Mouse (Mus musculus): ENCODE measurements around the gene Ypel4. TPM values are rescaled to one million over a fixed set of nuclear protein-coding genes. Genes with fewer than 3 reads are reported as not detected.

The Ypel4 gene
- total RNA-seq, 2 experiments from 2014 or later: 92.2 to 93.5 TPM

- DNase-seq (ENCODE audit: low spot score in 2 of 2): no peak
Observed at GRCm38 (mm10) chr2:84757026-84757682, 23.3 kb downstream of the Ypel4 start.

- peak in 1 of 2 experiments; percentile 52 for DNase-seq (ENCODE audit: low spot score in 2 of 2)
Observed at GRCm38 (mm10) chr2:84758542-84759127, 24.8 kb downstream of the Ypel4 start.

DNA sequence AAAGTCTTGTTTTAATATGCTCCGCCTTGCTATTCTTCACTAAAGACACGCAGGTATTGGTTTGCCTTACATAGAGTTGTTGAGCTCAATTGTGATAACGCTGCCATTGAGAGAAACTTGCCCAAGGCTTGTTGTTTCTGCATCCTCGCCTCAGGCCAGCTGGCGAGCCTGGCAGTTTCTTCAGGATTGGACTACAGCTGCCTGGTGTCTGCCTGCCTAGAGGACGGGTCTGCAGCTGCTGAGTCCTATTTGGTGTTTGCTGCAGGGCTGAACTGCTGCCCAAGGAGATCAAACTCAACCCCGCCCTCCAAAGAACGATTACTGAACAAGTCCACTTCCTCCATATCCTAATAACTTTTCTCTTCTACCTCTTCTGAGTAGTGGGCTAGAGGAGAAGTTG is 26.9 kb downstream of the Ypel4 start:
- DNase-seq (ENCODE audit: low spot score in 2 of 2): no peak

GRCm38 (mm10) chr2:84761309-84761708 is 27.5 kb downstream of the Ypel4 start:
- no peak for DNase-seq (ENCODE audit: low spot score in 2 of 2)

DNA sequence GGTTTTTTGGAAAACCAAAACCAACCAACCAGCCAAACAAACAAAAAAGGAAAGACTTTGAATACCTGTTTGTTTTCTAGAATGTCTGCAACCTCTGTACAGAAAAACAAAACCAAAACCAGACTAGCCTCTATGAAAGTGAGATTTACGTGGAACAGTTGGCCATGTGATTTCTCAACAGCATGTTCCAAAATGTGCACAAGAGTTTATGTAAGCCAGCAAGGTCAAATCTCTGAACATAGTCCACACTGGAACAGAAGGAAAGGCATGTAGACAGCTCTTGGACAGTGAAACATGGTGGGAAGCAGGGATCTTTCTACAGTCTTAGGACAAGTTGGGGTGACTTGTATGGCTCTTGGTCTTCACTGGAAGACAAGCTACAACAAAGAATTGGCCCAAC is 28.0 kb downstream of the Ypel4 start:
- no peak for DNase-seq (ENCODE audit: low spot score in 2 of 2)

- no peak for DNase-seq (ENCODE audit: low spot score in 2 of 2)
Observed at GRCm38 (mm10) chr2:84762295-84762694, 28.4 kb downstream of the Ypel4 start.

- DNase-seq (ENCODE audit: low spot score in 2 of 2): no peak
Observed at GRCm38 (mm10) chr2:84762818-84763217, 29.0 kb downstream of the Ypel4 start.

DNA sequence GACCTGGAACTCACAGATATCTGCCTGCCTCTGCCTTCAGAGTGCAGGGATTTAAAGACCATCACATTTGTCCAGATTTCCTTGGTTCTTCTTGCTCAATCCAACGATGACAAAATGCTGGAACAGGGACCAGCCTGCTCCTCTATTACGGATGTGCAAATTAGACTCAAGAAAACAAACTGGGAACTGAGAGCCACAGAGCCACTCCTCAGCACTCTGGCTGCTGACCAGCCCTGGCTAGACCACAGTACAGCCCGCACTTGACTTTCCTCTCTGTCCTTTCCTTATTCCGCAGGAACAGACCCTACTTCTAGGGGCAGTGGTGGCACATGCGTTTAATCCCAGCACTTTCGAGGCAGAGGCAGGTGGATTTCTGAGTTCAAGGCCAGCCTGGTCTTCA is 36.6 kb downstream of the Ypel4 start:
- no peak for DNase-seq (ENCODE audit: low spot score in 2 of 2)

DNA sequence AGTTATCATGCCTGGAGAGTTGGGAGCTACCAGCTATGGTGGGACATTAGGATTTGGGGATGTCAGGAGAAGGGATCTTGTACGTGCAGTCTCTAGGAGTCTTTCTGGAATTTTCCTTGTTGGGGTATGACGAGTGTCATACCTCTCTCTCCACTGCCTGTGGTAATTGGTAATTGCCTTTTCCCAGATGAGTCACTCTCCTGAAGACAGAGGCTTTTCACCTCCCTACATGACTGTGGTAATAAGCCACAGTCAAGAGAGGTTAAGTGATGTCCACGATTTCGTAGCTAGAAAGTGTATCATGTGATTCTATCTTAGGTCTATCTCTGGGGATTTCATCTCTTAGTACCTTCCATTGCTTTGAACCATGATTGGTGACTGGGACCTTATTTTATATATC is 38.6 kb downstream of the Ypel4 start:
- no peak for DNase-seq (ENCODE audit: low spot score in 2 of 2)

- no peak for DNase-seq (ENCODE audit: low spot score in 2 of 2)
Observed at GRCm38 (mm10) chr2:84773195-84773594, 39.3 kb downstream of the Ypel4 start.

DNA sequence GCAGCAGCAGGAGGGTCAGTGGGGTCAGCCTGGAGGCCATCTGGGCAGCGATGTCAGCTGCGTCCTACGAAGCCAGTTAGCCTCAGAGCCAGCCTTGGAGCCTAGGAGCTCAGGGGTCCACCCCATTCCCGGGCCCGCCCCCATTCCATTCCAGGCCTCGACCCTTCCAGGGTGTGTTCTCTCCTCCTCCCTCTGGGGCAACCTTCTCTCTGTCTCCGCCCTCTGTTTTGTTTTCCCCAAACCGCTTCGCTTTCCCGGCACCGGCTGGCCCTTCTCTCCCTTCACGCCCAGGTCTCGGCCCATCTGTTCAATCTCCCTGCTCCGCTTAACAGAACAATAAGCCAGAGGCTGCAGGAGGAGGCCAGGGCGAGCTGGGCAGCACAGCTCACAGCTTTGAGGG is 40.9 kb downstream of the Ypel4 start:
- peak; percentile 7 to 10 for DNase-seq (ENCODE audit: low spot score in 2 of 2)

- no peak for DNase-seq (ENCODE audit: low spot score in 2 of 2)
Observed at GRCm38 (mm10) chr2:84775241-84775640, 41.4 kb downstream of the Ypel4 start, which contains the start of gene Serping1. Gene Serping1 (minus strand): TSS chr2:84775444.

DNA sequence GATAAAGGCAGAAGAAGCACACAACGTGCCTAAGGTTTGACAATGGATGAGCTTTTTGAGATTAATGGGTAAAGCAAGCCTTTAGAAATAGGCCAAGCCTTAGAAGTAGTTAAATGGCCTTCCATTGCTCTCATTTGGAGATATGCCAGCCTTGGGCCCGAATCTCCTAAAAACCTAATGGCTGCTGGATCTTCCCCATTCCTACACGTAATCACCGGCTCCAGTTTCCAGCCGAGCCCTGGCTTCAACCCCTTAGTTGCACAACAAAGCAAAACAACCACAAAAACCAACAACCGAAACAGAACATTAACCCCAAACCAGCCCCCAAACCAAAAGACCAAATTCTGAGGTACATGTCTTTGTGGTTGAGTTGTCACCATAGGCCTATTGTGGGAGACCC is 41.8 kb downstream of the Ypel4 start:
- no peak for DNase-seq (ENCODE audit: low spot score in 2 of 2)

DNA sequence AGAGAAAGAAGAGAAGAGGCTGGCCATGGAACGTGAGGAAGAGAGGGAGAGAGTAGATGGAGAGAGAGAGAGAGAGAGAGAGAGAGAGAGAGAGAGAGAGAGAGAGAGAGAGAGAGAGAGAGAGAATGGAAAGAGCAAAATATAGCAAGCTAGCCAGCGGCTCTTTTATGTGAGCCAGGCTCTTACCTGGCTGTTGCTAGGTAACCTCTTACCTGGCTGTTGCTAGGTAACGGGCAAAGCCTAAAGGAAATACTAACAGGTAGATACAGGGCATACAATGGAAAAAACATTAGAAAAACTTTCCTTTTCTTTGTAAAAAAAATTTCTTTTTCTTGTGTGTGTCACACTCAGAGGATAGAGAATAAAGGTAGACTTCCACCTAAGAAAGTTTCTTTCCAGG is 43.8 kb downstream of the Ypel4 start:
- no peak for DNase-seq (ENCODE audit: low spot score in 2 of 2)

GRCm38 (mm10) chr2:84779210-84779609 is 45.4 kb downstream of the Ypel4 start:
- no peak for DNase-seq (ENCODE audit: low spot score in 2 of 2)

DNA sequence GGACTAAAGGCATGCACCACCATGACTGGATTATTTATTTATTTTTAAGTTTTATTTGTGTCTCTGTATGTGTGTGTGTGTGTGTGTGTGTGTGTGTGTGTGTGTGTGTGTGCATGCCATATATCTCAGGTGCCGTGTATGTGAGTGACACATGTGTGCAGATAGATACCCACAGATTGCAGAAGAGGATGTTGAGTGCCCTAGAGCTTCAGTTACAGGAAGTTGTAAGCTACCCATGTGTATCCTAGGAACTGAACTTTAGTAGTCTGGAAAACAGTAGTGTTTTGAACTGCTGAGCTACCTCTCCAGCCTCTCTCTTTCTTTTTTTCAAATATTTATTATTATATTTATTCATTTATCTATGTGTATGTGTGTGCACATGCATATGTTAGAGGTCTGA is 49.5 kb downstream of the Ypel4 start:
- no peak for DNase-seq (ENCODE audit: low spot score in 2 of 2)

GRCm38 (mm10) chr2:84783840-84784566 is 50.1 kb downstream of the Ypel4 start:
- no peak for DNase-seq (ENCODE audit: low spot score in 2 of 2)

Small RNA genes within 50 kb of the gene (microRNA-seq; reads per million reads assigned to microRNA genes)
- 759 to 841 reads per million in 2 experiments for gene Mir130a

Other genes with a start within 250 kb of the Ypel4 start
- gene Ctnnd1, start 83.3 kb upstream of the Ypel4 start, total RNA-seq (2021): 10 to 100 TPM; 59.5 to 62.9 TPM
- gene Btbd18, start 75.0 kb upstream of the Ypel4 start, total RNA-seq (2021): not detected
- gene Selenoh, start 63.3 kb upstream of the Ypel4 start, total RNA-seq (2021): 10 to 100 TPM; 28.9 to 37.9 TPM
- gene Gm28635, start 56.0 kb upstream of the Ypel4 start, total RNA-seq (2021): 1 to 10 TPM; 5.8 to 6.1 TPM
- 10 to 100 TPM; 31.4 to 33.8 TPM for gene Med19, start 55.7 kb upstream of the Ypel4 start, total RNA-seq (2021)
- 100 to 1,000 TPM; 235 to 251 TPM for gene Tmx2, start 54.9 kb upstream of the Ypel4 start, total RNA-seq (2021)
- 10 to 100 TPM; 49.2 TPM for gene Zdhhc5, start 18.9 kb upstream of the Ypel4 start, total RNA-seq (2021)
- gene Clp1, start 6.7 kb upstream of the Ypel4 start, total RNA-seq (2021): 10 to 100 TPM; 10.4 to 10.5 TPM
- 1 to 10 TPM; 2.2 to 2.5 TPM for gene Gm19426, start 9.6 kb downstream of the Ypel4 start, total RNA-seq (2021)
- 1 to 10 TPM; 8.5 to 9.2 TPM for gene Serping1, start 41.4 kb downstream of the Ypel4 start, total RNA-seq (2021)
- 1 to 10 TPM; 8.2 to 8.5 TPM for gene Ube2l6, start 64.8 kb downstream of the Ypel4 start, total RNA-seq (2021)
- gene Smtnl1, start 88.6 kb downstream of the Ypel4 start, total RNA-seq (2021): not detected
- gene Timm10, start 92.9 kb downstream of the Ypel4 start, total RNA-seq (2021): 10 to 100 TPM; 46.9 to 57.8 TPM
- under 1 TPM; 0.21 to 0.23 TPM for gene Slc43a1, start 104.8 kb downstream of the Ypel4 start, total RNA-seq (2021)
- gene Rtn4rl2, start 152.7 kb downstream of the Ypel4 start, total RNA-seq (2021): 10 to 100 TPM; 91.9 to 95.9 TPM
- gene Slc43a3, start 202.5 kb downstream of the Ypel4 start, total RNA-seq (2021): under 1 TPM; 0.19 to 0.33 TPM
- not detected for gene Prg2, start 246.4 kb downstream of the Ypel4 start, total RNA-seq (2021)